Mouse (Mus musculus) kidney, adult 2 months (tissue): Measurements from ENCODE around the gene Dlg2. TPM values are rescaled to one million over a fixed set of nuclear protein-coding genes. Genes with fewer than 3 reads are reported as not detected.

ENCODE experiments used
- DNase-seq: peaks from one replicate; pipeline ENCODE4 v3.0.0; 2021
- H3K27ac ChIP-seq: fragments of 200-500 bp; 2 replicates; pipeline ENCODE4 v1.5.1; 2012; ENCODE audit warnings: low read depth, low read length, control low read depth, inconsistent platforms; ENCODE audit not compliant: insufficient read depth
- H3K27me3 ChIP-seq: fragments of 200-500 bp; replicated peaks from 2 replicates; pipeline ENCODE4 v1.6.1; 2012; ENCODE audit warnings: mild to moderate bottlenecking, moderate library complexity, low read length, inconsistent platforms; ENCODE audit not compliant: control insufficient read depth, insufficient read depth
- H3K36me3 ChIP-seq: fragments of 200-500 bp; 2 replicates; pipeline ENCODE4 v1.6.1; 2012; ENCODE audit warnings: mild to moderate bottlenecking, moderate library complexity, low read length, inconsistent platforms; ENCODE audit not compliant: control insufficient read depth, insufficient read depth
- H3K4me1 ChIP-seq: fragments of 200-500 bp; 2 replicates; pipeline ENCODE4 v1.6.1; 2011; ENCODE audit warnings: low read length; ENCODE audit not compliant: control insufficient read depth, insufficient read depth
- H3K4me3 ChIP-seq: fragments of 200-500 bp; 2 replicates; pipeline ENCODE4 v1.5.1; 2011; ENCODE audit warnings: mild to moderate bottlenecking, low read depth, low read length, control low read depth; ENCODE audit not compliant: insufficient read depth
- CTCF ChIP-seq: fragments of 200-500 bp; conservative IDR thresholded peaks from 2 replicates; pipeline ENCODE4 v1.5.1; 2011; ENCODE audit warnings: low read depth, mild to moderate bottlenecking, control low read depth, low read length, moderate library complexity, mixed read lengths; ENCODE audit not compliant: insufficient read depth, insufficient read length
- POLR2A ChIP-seq: fragments of 200-500 bp; IDR thresholded peaks from one replicate; pipeline ENCODE4 v1.6.1; 2011; ENCODE audit warnings: low read depth, low read length, control low read depth
- WGBS: fragments of 180-500 bp; shearing (Covaris S2); methylation state at CpG from one replicate; pipeline ENCODE4 v1.1.7; 2018; 5-methylcytosine and 5-hydroxymethylcytosine counted together
- polyA plus RNA-seq: library from polyadenylated mRNA; depleted of rRNA; stranded (reverse); fragments of >200 nt; gene quantifications from 2 replicates; pipeline ENCODE4 v1.2.3, GENCODE M21; 2012

The Dlg2 gene
- polyA plus RNA-seq, 1 experiment: 2.1 TPM

GRCm38 (mm10) chr7:90609764-90610163, 133.3 kb downstream of the Dlg2 start:
- no peak overlapping the region for H3K27ac ChIP-seq
- no peaks in the 10 kb centered on the region for H3K4me1 ChIP-seq
- no peaks in the 10 kb centered on the region for H3K36me3 ChIP-seq
- no peak for DNase-seq
- TF ChIP-seq CTCF (no peak), POLR2A (no peak)
- no peaks in the 10 kb centered on the region for H3K27me3 ChIP-seq
- WGBS: 75% methylated on average over 2 of the region's 2 CpGs
- H3K4me3 ChIP-seq: no peak overlapping the region

- Histone ChIP-seq H3K4me3 (no peak overlapping the region), H3K27me3 (no peaks in the 10 kb centered on the region), H3K4me1 (no peaks in the 10 kb centered on the region), H3K27ac (no peak overlapping the region), H3K36me3 (no peaks in the 10 kb centered on the region)
- TF ChIP-seq POLR2A: no peak
- no peak for TF ChIP-seq CTCF
- DNase-seq: peak; percentile 11
- 79% methylated on average over 3 of the region's 3 CpGs for WGBS
These were observed 154.1 kb downstream of the Dlg2 start for GRCm38 (mm10) chr7:90630546-90630945.

DNA sequence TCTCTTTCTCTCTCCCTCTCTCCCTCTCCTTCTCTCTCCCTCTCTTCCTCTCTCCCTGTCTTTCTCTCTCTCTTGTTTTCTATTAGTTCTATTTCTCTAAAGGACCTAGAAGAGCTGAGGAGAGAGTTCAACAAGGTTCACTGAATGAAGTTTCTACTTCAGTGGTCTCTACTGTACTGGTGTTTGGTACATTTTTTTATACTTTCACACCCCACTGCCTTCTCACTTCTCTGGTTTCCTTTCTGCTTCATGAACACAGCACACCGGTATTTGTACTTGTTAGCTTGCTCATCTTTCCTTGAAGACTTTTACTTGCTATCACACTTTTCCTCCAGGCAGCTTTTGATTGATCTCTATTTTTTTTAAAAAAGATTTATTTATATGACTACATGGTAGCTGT, 173.0 kb downstream of the Dlg2 start:
- no peak for DNase-seq
- no peak for TF ChIP-seq POLR2A
- TF ChIP-seq CTCF: no peak
- H3K27me3 ChIP-seq: no peaks in the 10 kb centered on the region
- no peaks in the 10 kb centered on the region for H3K36me3 ChIP-seq
- no peak overlapping the region for H3K4me3 ChIP-seq
- no peaks in the 10 kb centered on the region for H3K4me1 ChIP-seq
- no peak overlapping the region for H3K27ac ChIP-seq
- 37% methylated on average over 1 of the region's 1 CpGs for WGBS

- no peaks in the 10 kb centered on the region for H3K4me1 ChIP-seq
- WGBS: 35% methylated on average over 6 of the region's 6 CpGs
- H3K27me3 ChIP-seq: no peaks in the 10 kb centered on the region
- TF ChIP-seq CTCF (no peak), POLR2A (no peak)
- H3K36me3 ChIP-seq: no peaks in the 10 kb centered on the region
- no peak for DNase-seq
- no peak overlapping the region for H3K27ac ChIP-seq
- no peak overlapping the region for H3K4me3 ChIP-seq
These were observed 174.7 kb downstream of the Dlg2 start for GRCm38 (mm10) chr7:90651128-90651527.

DNA sequence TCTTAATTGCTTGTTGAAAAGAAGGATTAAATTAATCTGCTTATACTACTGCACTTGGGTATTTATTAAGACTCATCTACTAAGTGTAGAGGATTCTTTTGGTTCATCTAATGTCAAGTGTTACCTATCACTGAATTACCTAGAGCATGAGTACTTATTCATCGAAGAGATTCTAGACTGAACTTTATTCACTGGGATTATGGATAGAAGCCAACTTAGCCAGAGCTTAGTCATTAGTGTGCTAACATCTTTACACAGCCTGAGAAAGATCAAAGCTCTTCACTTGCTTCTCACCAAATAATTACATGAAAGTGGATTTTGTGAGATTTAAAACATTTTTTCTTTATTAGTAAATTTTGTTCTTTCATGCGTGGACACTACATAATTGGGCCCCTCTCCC, 175.1 kb downstream of the Dlg2 start:
- no peak for DNase-seq
- TF ChIP-seq CTCF (no peak), POLR2A (no peak)
- 83% methylated on average over 2 of the region's 2 CpGs for WGBS

DNA sequence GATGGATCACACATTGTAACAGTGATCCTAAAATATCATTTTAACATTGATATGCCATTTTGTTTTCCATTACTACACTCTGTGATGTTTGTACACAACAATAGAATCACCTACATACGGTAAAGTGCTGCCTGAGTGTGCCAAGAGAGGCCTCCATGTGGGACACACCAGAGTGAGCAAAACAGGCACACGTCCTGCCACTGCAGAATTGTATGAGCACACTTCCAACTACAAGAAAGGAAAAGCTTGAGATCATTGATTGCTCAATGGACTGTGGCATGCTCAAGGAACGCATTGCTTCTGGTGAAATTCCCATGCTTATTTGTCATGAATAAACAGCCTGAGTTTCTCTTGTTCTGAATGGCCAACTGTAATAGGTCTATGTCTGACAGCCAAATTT, 182.1 kb downstream of the Dlg2 start:
- Histone ChIP-seq H3K27me3 (no peaks in the 10 kb centered on the region), H3K4me1 (no peaks in the 10 kb centered on the region), H3K36me3 (no peaks in the 10 kb centered on the region), H3K4me3 (no peak overlapping the region), H3K27ac (no peak overlapping the region)
- TF ChIP-seq CTCF (no peak), POLR2A (no peak)
- 34% methylated on average over 3 of the region's 3 CpGs for WGBS
- DNase-seq: peak; percentile 13

More for the DNA sequence above, 175.1 kb downstream of the Dlg2 start:
- no peaks in the 10 kb centered on the region for H3K36me3 ChIP-seq
- H3K27me3 ChIP-seq: no peaks in the 10 kb centered on the region
- no peak overlapping the region for H3K27ac ChIP-seq
- H3K4me1 ChIP-seq: no peaks in the 10 kb centered on the region
- H3K4me3 ChIP-seq: no peak overlapping the region

GRCm38 (mm10) chr7:90694050-90694449, 217.6 kb downstream of the Dlg2 start:
- H3K27me3 ChIP-seq: no peaks in the 10 kb centered on the region
- no peak for TF ChIP-seq POLR2A
- no peak for TF ChIP-seq CTCF
- H3K4me3 ChIP-seq: no peak overlapping the region
- no peak overlapping the region for H3K27ac ChIP-seq
- H3K36me3 ChIP-seq: no peaks in the 10 kb centered on the region
- no peak for DNase-seq
- no peaks in the 10 kb centered on the region for H3K4me1 ChIP-seq

GRCm38 (mm10) chr7:90696181-90696950, 219.9 kb downstream of the Dlg2 start:
- no peaks in the 10 kb centered on the region for H3K36me3 ChIP-seq
- TF ChIP-seq CTCF: no peak
- no peaks in the 10 kb centered on the region for H3K27me3 ChIP-seq
- H3K4me3 ChIP-seq: no peak overlapping the region
- H3K4me1 ChIP-seq: no peaks in the 10 kb centered on the region
- H3K27ac ChIP-seq: no peak overlapping the region
- no peak for DNase-seq
- 47% methylated on average over 7 of the region's 7 CpGs for WGBS
